Mouse (Mus musculus): ENCODE data around the gene Leng1. TPM values are rescaled to one million over a fixed set of nuclear protein-coding genes. Genes with fewer than 3 reads are reported as not detected.

The Leng1 gene
- total RNA-seq, 1 experiment from 2014 or later = 12.4 TPM

GRCm38 (mm10) chr7:3692987-3693808 lies 27.6 kb upstream of the Leng1 start, which contains the start of gene Mboat7:
Gene Mboat7, minus strand, starts transcription at chr7:3693523.
- peak; percentile 69 for ATAC-seq (replicated peaks; ENCODE audit: low read depth, poor library complexity, severe bottlenecking)

GRCm38 (mm10) chr7:3692382-3692986 lies 26.8 kb upstream of the Leng1 start, which contains the start of gene Tsen34:
Gene Tsen34, plus strand, starts transcription at chr7:3692863.
- no peak for ATAC-seq (replicated peaks; ENCODE audit: low read depth, poor library complexity, severe bottlenecking)

GRCm38 (mm10) chr7:3691919-3692318 lies 26.3 kb upstream of the Leng1 start:
- no peak for ATAC-seq (replicated peaks; ENCODE audit: low read depth, poor library complexity, severe bottlenecking)

- ATAC-seq (replicated peaks; ENCODE audit: low read depth, poor library complexity, severe bottlenecking) = no peak
Observed at GRCm38 (mm10) chr7:3685400-3686187, 20.0 kb upstream of the Leng1 start.

GRCm38 (mm10) chr7:3684698-3685097 lies 19.1 kb upstream of the Leng1 start:
- no peak for ATAC-seq (replicated peaks; ENCODE audit: low read depth, poor library complexity, severe bottlenecking)

GRCm38 (mm10) chr7:3683908-3684550 lies 18.4 kb upstream of the Leng1 start:
- no peak for ATAC-seq (replicated peaks; ENCODE audit: low read depth, poor library complexity, severe bottlenecking)

- no peak for ATAC-seq (replicated peaks; ENCODE audit: low read depth, poor library complexity, severe bottlenecking)
Observed at GRCm38 (mm10) chr7:3677342-3677741, 11.7 kb upstream of the Leng1 start, which contains the start of gene Tmc4. Gene Tmc4, minus strand, starts transcription at chr7:3677553.

- ATAC-seq (replicated peaks; ENCODE audit: low read depth, poor library complexity, severe bottlenecking) = no peak
Observed at GRCm38 (mm10) chr7:3676371-3676770, 10.7 kb upstream of the Leng1 start.

- ATAC-seq (replicated peaks; ENCODE audit: low read depth, poor library complexity, severe bottlenecking) = peak; percentile 67
Observed at GRCm38 (mm10) chr7:3675228-3675548, 9.5 kb upstream of the Leng1 start.

GRCm38 (mm10) chr7:3674507-3675227 lies 9.0 kb upstream of the Leng1 start:
- peak; percentile 99 for ATAC-seq (replicated peaks; ENCODE audit: low read depth, poor library complexity, severe bottlenecking)

GRCm38 (mm10) chr7:3666921-3667391 lies 1.3 kb upstream of the Leng1 start:
- ATAC-seq (replicated peaks; ENCODE audit: low read depth, poor library complexity, severe bottlenecking) = peak; percentile 16; the same call in 1 of the 2 replicates

- no peak for ATAC-seq (replicated peaks; ENCODE audit: low read depth, poor library complexity, severe bottlenecking)
Observed at GRCm38 (mm10) chr7:3664524-3665214, 971 bp downstream of the Leng1 start.

GRCm38 (mm10) chr7:3658578-3658977 lies 7.1 kb downstream of the Leng1 start:
- no peak for ATAC-seq (replicated peaks; ENCODE audit: low read depth, poor library complexity, severe bottlenecking)

- ATAC-seq (replicated peaks; ENCODE audit: low read depth, poor library complexity, severe bottlenecking) = no peak
Observed at GRCm38 (mm10) chr7:3656966-3657365, 8.7 kb downstream of the Leng1 start.

- no peak for ATAC-seq (replicated peaks; ENCODE audit: low read depth, poor library complexity, severe bottlenecking)
Observed at GRCm38 (mm10) chr7:3646641-3647040, 19.0 kb downstream of the Leng1 start.

GRCm38 (mm10) chr7:3646188-3646587 lies 19.5 kb downstream of the Leng1 start:
- no peak for ATAC-seq (replicated peaks; ENCODE audit: low read depth, poor library complexity, severe bottlenecking)

- peak; percentile 13 for ATAC-seq (replicated peaks; ENCODE audit: low read depth, poor library complexity, severe bottlenecking)
Observed at GRCm38 (mm10) chr7:3645488-3646025, 20.1 kb downstream of the Leng1 start.

- peak; percentile 88 for ATAC-seq (replicated peaks; ENCODE audit: low read depth, poor library complexity, severe bottlenecking)
Observed at GRCm38 (mm10) chr7:3644672-3645487, 20.8 kb downstream of the Leng1 start, which contains the start of gene Cnot3. Gene Cnot3, plus strand, starts transcription at chr7:3645268.

All from common myeloid progenitor, adult 5-6 weeks (primary cell).